9 mouse cellular contexts compared by ENCODE assay signal in the genomic region with DNA sequence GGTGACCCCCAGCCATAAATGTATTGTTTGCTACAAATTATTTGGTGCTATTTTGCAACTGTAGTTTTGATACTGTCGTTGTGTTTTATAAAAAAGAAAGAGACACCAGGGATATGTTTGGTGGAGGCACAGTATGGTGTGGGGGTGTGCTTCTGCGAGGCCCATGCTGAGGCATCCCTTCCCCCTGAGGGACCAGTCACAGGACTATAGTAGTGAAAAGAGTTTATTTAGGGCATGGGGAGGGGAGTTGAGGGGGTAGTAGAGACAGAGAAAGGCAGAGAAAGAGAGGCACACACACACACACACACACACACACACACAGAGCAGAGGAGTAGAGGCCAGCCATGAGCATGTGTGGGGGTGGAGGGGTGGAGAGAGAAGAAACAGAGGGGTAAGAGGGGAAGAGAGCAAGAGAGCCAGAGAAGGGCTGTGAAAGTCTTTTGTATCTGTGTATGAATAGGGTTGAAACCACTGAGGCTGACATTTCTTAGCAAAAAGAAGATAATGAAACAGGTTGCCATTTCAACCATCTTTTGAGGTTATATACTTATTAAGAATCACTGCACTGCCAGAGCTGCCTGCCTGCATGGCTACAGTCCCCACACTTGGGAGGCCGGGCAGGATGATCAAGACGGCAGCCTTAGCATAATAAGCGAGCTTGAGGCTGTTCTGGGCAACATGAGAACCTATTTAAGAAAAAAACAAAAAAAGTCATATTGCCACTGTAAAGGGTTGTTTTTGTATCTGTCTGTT.
DNase-seq lines count a peak whose midpoint lies in the region; ATAC-seq and TF ChIP-seq lines count a peak whose summit lies in the region.
"Had no signal": no experiment of that assay in that cellular context is flagged by ENCODE, and none has a peak within 500 bp of the region (broad histone marks: within the 10 kb centered on the region; RNA-seq: fewer than 3 reads in every experiment).

No protein-coding gene starts in this region.

- no peak for TF ChIP-seq CTCF in gastrocnemius, adult 2 months (IDR thresholded peaks at IDR 0.05)
- TF ChIP-seq CTCF in brain, embryonic 14.5 days (IDR thresholded peaks at IDR 0.05; ENCODE audit: borderline replicate concordance, extremely low read depth, insufficient read depth, insufficient read length), result no peak

- DNase-seq in gastrocnemius, adult 2 months, result no peak
- no peak for DNase-seq in gastrocnemius, postnatal 4 days (ENCODE audit: low spot score in 2 of 2)
- DNase-seq in brain, embryonic 14.5 days (ENCODE audit: low read depth), result peak; percentile 47
- DNase-seq in midbrain, embryonic 11.5 days (ENCODE audit: low spot score, missing footprints), result no peak
- DNase-seq in ovary, postnatal 14 days (ENCODE audit: low spot score), result no peak
- DNase-seq in kidney, postnatal 25 days, result no peak
- no peak for DNase-seq in cerebellum, postnatal 25 days

- peak; percentile 44 for ATAC-seq in forebrain, embryonic 15.5 days (replicated peaks)
- peak; percentile 47 for ATAC-seq in midbrain, embryonic 11.5 days (ENCODE audit: low FRiP score)

- H3K4me1 ChIP-seq in forebrain, embryonic 15.5 days, result peaks cover 7% of the 10 kb centered on the region
- 0 out of 2 replicates have a peak, but pooled peaks cover 3% of the 10 kb centered on the region for H3K4me1 ChIP-seq in midbrain, embryonic 11.5 days (ENCODE audit: control insufficient read depth, insufficient read depth, low read length)

- no peak overlapping the region for H3K4me3 ChIP-seq in gastrocnemius, adult 2 months
- H3K4me3 ChIP-seq in forebrain, embryonic 15.5 days, result no peak overlapping the region
- no peak overlapping the region for H3K4me3 ChIP-seq in midbrain, embryonic 11.5 days (ENCODE audit: low read depth, low read length)

- TF ChIP-seq POLR2A in brain, embryonic 14.5 days (IDR thresholded peaks at IDR 0.05; ENCODE audit: borderline replicate concordance, extremely low read depth, insufficient read depth, insufficient read length, poor library complexity, severe bottlenecking), result no peak

- H3K27me3 ChIP-seq in forebrain, embryonic 15.5 days, result no peaks in the 10 kb centered on the region
- H3K27me3 ChIP-seq in midbrain, embryonic 11.5 days (ENCODE audit: control insufficient read depth, insufficient read depth, low read length), result no peaks in the 10 kb centered on the region

- no peaks in the 10 kb centered on the region for H3K36me3 ChIP-seq in forebrain, embryonic 15.5 days
- no peaks in the 10 kb centered on the region for H3K36me3 ChIP-seq in midbrain, embryonic 11.5 days (ENCODE audit: control insufficient read depth, insufficient read depth, low read length)

- WGBS in forebrain, embryonic 15.5 days, result 60% methylated on average over 5 of the region's 5 CpGs
- WGBS in midbrain, embryonic 11.5 days, result 64% methylated on average over 5 of the region's 5 CpGs

- intact Hi-C loops in gastrocnemius, adult 2 months (cut with DNase I), result no loop called here

- H3K9me3 ChIP-seq in forebrain, embryonic 15.5 days, result no peaks in the 10 kb centered on the region
- no peaks in the 10 kb centered on the region for H3K9me3 ChIP-seq in midbrain, embryonic 11.5 days (ENCODE audit: control insufficient read depth, low read length)

- no peak overlapping the region for H3K9ac ChIP-seq in forebrain, embryonic 15.5 days (replicated peaks)
- H3K9ac ChIP-seq in midbrain, embryonic 11.5 days (ENCODE audit: low read length), result peak overlapping the region; percentile 55

- no peak overlapping the region for H3K4me2 ChIP-seq in forebrain, embryonic 15.5 days (replicated peaks)
- no peak overlapping the region for H3K4me2 ChIP-seq in midbrain, embryonic 11.5 days
- H3K4me2 ChIP-seq: liver, embryonic 11.5 days had no signal

- H3K27ac ChIP-seq in gastrocnemius, adult 2 months, result peak overlapping the region; percentile 67; the same call in 1 of the 2 replicates
- H3K27ac ChIP-seq in forebrain, embryonic 15.5 days (replicated peaks), result peak overlapping the region; percentile 38
- H3K27ac ChIP-seq in midbrain, embryonic 11.5 days (ENCODE audit: low read depth, low read length), result no peak overlapping the region
